Mouse (Mus musculus) forebrain, embryonic 10.5 days (tissue): ENCODE measurements at regions not wholly inside any gene's neighbourhood (a gene's known extent, or its start where the extent isn't known, plus 50 kb on each side); places are given as distances from the start of the nearest gene placed in this dataset.

Source experiments
- DNase-seq: peaks from one replicate; pipeline ENCODE4 v3.0.0-alpha.2; 2017; ENCODE audit warnings: low spot score; ENCODE audit errors: extremely low spot score
- H3K27ac ChIP-seq: fragments of 300-500 bp; sonication (generic); 2 replicates; pipeline ENCODE4 v1.5.1; 2016; ENCODE audit warnings: mild to moderate bottlenecking
- H3K27me3 ChIP-seq: fragments of 300-500 bp; sonication (generic); 2 replicates; pipeline ENCODE4 v1.6.1; 2016; ENCODE audit warnings: mild to moderate bottlenecking; ENCODE audit not compliant: poor library complexity, severe bottlenecking
- H3K36me3 ChIP-seq: fragments of 300-500 bp; sonication (generic); replicated peaks from 2 replicates; pipeline ENCODE4 v1.6.1; 2016; ENCODE audit warnings: mild to moderate bottlenecking, moderate library complexity
- H3K4me1 ChIP-seq: fragments of 300-500 bp; sonication (generic); 2 replicates; pipeline ENCODE4 v1.6.1; 2016
- H3K4me3 ChIP-seq: fragments of 300-500 bp; sonication (generic); 2 replicates; pipeline ENCODE4 v1.5.1; 2016; ENCODE audit warnings: mild to moderate bottlenecking, moderate library complexity
- H3K9me3 ChIP-seq: fragments of 300-500 bp; sonication (generic); 2 replicates; pipeline ENCODE4 v1.6.1; 2016; ENCODE audit warnings: mild to moderate bottlenecking, moderate library complexity
- WGBS: fragments of 180-500 bp; shearing (Covaris S2); methylation state at CpG from one replicate; pipeline ENCODE4 v1.1.7; 2016; 5-methylcytosine and 5-hydroxymethylcytosine counted together

GRCm38 (mm10) chr2:117925412-117925811 lies 186.3 kb upstream of the Thbs1 start:
- no peak for DNase-seq
- no peaks in the 10 kb centered on the region for H3K9me3 ChIP-seq
- peaks cover 9% of the 10 kb centered on the region; the same call in 1 of the 2 replicates for H3K27me3 ChIP-seq
- no peak overlapping the region for H3K27ac ChIP-seq
- H3K36me3 ChIP-seq, result no peaks in the 10 kb centered on the region
- H3K4me1 ChIP-seq, result peaks cover 32% of the 10 kb centered on the region
- WGBS, result 85% methylated on average over 5 of the region's 5 CpGs
- H3K4me3 ChIP-seq, result no peak overlapping the region

DNA sequence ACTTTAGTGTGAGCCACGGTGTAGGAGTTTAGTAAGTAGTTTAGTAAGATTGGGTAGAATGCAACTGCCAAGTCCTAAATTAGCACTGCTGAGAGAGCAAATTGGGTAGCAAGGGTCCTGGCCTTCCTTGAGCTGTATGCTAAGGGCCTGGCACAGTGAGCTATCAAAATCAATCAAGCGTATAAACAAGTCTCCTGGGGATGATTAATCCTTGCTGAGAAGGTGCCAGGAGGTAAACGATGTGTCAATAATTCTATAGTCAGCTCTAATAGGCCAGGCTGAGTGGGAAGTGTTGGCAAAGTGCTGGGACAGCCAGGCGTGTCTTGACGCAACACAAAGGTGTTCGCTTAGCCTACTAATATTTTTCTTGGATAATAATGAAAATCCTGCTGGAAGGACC lies 183.6 kb upstream of the Thbs1 start:
- WGBS, result 63% methylated on average over 6 of the region's 6 CpGs
- H3K9me3 ChIP-seq, result no peaks in the 10 kb centered on the region

GRCm38 (mm10) chr2:117929586-117929985 lies 182.1 kb upstream of the Thbs1 start:
- Histone ChIP-seq H3K27ac (no peak overlapping the region), H3K9me3 (no peaks in the 10 kb centered on the region), H3K4me3 (no peak overlapping the region), H3K27me3 (0 out of 2 replicates have a peak, but pooled peaks cover 4% of the 10 kb centered on the region), H3K36me3 (no peaks in the 10 kb centered on the region), H3K4me1 (peaks cover 25% of the 10 kb centered on the region)
- no peak for DNase-seq
- 88% methylated on average over 1 of the region's 1 CpGs for WGBS

More for the DNA sequence above, 183.6 kb upstream of the Thbs1 start:
- DNase-seq, result no peak
- no peak overlapping the region for H3K27ac ChIP-seq
- H3K4me1 ChIP-seq, result peaks cover 32% of the 10 kb centered on the region
- H3K27me3 ChIP-seq, result 0 out of 2 replicates have a peak, but pooled peaks cover 4% of the 10 kb centered on the region
- no peak overlapping the region for H3K4me3 ChIP-seq
- H3K36me3 ChIP-seq, result no peaks in the 10 kb centered on the region

DNA sequence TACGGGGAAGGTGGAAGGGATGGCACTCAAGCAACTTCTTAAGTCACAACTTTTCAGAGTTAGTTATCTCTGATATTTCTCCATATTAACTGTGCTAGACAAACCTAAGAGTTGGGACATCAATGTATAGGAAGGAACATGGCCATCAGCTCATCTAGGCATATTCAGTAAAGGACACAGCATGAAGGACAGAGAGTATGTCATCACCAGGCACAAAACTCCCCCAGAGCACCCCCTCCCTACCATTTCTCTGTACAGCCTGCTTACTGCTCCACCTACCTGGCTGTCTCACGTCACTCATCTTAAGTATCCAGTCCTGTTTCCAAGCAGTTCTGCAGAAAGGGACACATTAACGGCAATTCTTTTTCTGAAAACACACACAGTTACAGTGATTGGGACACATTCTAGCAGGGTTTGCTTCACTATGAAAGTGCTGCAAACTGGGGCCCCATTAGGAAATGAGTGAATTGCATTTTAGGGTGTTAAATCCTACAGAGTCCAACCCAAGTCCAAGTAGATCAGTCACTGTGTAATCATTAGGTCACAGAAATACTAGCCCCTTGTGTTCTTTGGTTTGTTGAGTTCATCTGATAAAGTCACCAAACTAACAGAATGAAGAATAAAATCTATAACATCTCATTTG lies 180.7 kb upstream of the Thbs1 start:
- Histone ChIP-seq H3K27me3 (0 out of 2 replicates have a peak, but pooled peaks cover 4% of the 10 kb centered on the region), H3K36me3 (no peaks in the 10 kb centered on the region), H3K9me3 (no peaks in the 10 kb centered on the region), H3K27ac (no peak overlapping the region), H3K4me3 (no peak overlapping the region), H3K4me1 (peaks cover 10% of the 10 kb centered on the region)
- DNase-seq, result no peak
- WGBS, result 91% methylated on average over 3 of the region's 3 CpGs

- no peaks in the 10 kb centered on the region for H3K36me3 ChIP-seq
- H3K9me3 ChIP-seq, result no peaks in the 10 kb centered on the region
- no peaks in the 10 kb centered on the region for H3K27me3 ChIP-seq
- H3K4me3 ChIP-seq, result no peak overlapping the region
- peaks cover 12% of the 10 kb centered on the region for H3K4me1 ChIP-seq
- WGBS, result 87% methylated on average over 6 of the region's 6 CpGs
- no peak overlapping the region for H3K27ac ChIP-seq
- DNase-seq, result no peak
Measured at GRCm38 (mm10) chr2:117936590-117936989, 175.1 kb upstream of the Thbs1 start.

GRCm38 (mm10) chr2:117938283-117939049 lies 173.2 kb upstream of the Thbs1 start:
- H3K4me1 ChIP-seq, result peaks cover 12% of the 10 kb centered on the region
- no peak overlapping the region for H3K4me3 ChIP-seq
- peak; percentile 21 for DNase-seq
- H3K27ac ChIP-seq, result peak overlapping the region; percentile 70
- no peaks in the 10 kb centered on the region for H3K9me3 ChIP-seq
- no peaks in the 10 kb centered on the region for H3K36me3 ChIP-seq
- H3K27me3 ChIP-seq, result no peaks in the 10 kb centered on the region
- WGBS, result 40% methylated on average over 12 of the region's 12 CpGs

DNA sequence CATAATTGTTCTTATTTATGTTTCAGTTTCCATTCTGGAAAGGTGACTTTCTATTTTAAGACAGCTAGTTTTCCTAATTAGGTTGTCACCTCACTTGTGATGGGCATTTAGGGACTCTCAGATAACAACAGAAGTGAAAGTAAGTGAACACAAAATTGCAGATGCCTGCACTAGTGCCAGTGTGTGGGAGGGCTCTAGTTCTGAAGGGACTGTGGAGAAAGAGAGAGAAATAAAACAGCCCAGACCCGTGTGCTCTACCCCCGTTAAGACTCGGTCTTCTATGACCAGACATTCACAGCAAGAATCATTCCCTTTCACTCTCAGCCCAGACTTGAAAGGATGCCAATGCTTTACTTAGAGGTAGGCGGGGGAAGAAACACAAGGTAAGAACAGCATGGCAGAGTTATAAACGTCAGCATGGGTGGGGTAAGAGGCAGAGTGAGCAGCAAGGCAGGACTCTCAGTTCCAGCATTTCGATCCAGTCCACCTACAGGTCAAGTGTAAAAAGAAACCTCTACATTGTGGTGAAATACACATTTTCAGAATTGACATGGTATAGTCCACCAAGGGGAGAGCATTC lies 170.1 kb upstream of the Thbs1 start:
- whole genome bisulfite sequencing, result 69% methylated on average over 6 of the region's 6 CpGs
- no peaks in the 10 kb centered on the region for H3K9me3 ChIP-seq
- no peak overlapping the region for H3K27ac ChIP-seq
- H3K27me3 ChIP-seq, result no peaks in the 10 kb centered on the region
- no peaks in the 10 kb centered on the region for H3K36me3 ChIP-seq
- H3K4me3 ChIP-seq, result no peak overlapping the region
- no peak for DNase-seq
- H3K4me1 ChIP-seq, result peaks cover 12% of the 10 kb centered on the region

DNA sequence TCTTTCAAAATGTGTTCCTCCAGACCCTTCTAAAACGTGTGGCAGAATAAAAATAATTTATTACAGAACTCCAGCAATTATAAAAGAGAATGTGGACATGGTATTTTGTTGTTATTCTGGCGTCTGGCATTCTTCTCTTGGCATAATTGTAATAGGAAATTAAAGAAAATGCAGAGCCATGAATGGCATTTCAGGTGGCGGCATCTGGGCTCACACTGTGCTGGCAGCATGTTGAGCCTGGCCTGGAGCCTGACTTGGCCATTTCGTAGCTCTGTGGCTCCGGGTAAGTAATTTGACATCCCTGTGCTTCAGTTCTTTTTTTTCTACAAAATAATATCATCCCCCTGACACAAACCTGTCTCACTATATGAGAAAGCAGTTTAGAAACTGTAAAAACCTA lies 168.0 kb upstream of the Thbs1 start:
- Histone ChIP-seq H3K9me3 (no peaks in the 10 kb centered on the region), H3K27me3 (no peaks in the 10 kb centered on the region), H3K4me1 (peaks cover 7% of the 10 kb centered on the region), H3K27ac (no peak overlapping the region), H3K36me3 (no peaks in the 10 kb centered on the region), H3K4me3 (no peak overlapping the region)
- WGBS, result 84% methylated on average over 5 of the region's 5 CpGs
- no peak for DNase-seq

DNA sequence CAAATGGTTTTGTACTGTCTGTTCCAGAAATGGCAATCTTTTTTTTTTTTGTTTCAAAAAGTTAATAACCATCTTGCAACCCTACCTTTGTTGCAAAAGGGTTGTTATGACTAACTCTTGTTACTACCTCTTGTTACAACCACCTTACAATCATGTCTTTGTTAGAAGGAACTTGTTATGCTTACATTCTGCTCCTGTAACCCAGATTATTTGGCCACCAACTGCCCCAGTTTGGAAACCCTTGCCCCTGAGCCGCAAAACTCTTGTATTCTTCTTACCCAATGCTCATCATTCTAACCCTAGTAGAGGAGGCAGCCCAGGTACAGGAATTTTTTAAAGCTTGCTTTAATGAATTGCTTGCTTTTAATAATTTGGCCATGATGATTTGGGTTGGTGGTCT lies 167.4 kb upstream of the Thbs1 start:
- WGBS, result 93% methylated on average over 1 of the region's 1 CpGs
- Histone ChIP-seq H3K4me1 (no peaks in the 10 kb centered on the region), H3K36me3 (no peaks in the 10 kb centered on the region), H3K27me3 (no peaks in the 10 kb centered on the region), H3K27ac (no peak overlapping the region), H3K9me3 (no peaks in the 10 kb centered on the region), H3K4me3 (no peak overlapping the region)
- DNase-seq, result no peak

GRCm38 (mm10) chr2:117944942-117945341 lies 166.7 kb upstream of the Thbs1 start:
- Histone ChIP-seq H3K36me3 (no peaks in the 10 kb centered on the region), H3K9me3 (no peaks in the 10 kb centered on the region), H3K4me3 (no peak overlapping the region), H3K27me3 (no peaks in the 10 kb centered on the region), H3K27ac (no peak overlapping the region), H3K4me1 (no peaks in the 10 kb centered on the region)
- 88% methylated on average over 2 of the region's 2 CpGs for WGBS
- no peak for DNase-seq

- 69% methylated on average over 5 of the region's 5 CpGs for WGBS
- H3K36me3 ChIP-seq, result no peaks in the 10 kb centered on the region
- H3K4me3 ChIP-seq, result no peak overlapping the region
- peaks cover 10% of the 10 kb centered on the region; the same call in 1 of the 2 replicates for H3K4me1 ChIP-seq
- no peak overlapping the region; the same call in 1 of the 2 replicates for H3K27ac ChIP-seq
- no peak for DNase-seq
- H3K9me3 ChIP-seq, result no peaks in the 10 kb centered on the region
- H3K27me3 ChIP-seq, result no peaks in the 10 kb centered on the region
Measured at GRCm38 (mm10) chr2:117950431-117951336, 161.0 kb upstream of the Thbs1 start.

- Histone ChIP-seq H3K4me1 (peaks cover 10% of the 10 kb centered on the region; the same call in 1 of the 2 replicates), H3K4me3 (no peak overlapping the region), H3K36me3 (no peaks in the 10 kb centered on the region), H3K9me3 (no peaks in the 10 kb centered on the region), H3K27ac (no peak overlapping the region), H3K27me3 (no peaks in the 10 kb centered on the region)
- 61% methylated on average over 2 of the region's 2 CpGs for WGBS
- no peak for DNase-seq
Measured at GRCm38 (mm10) chr2:117951337-117951718, 160.3 kb upstream of the Thbs1 start.
